Mouse (Mus musculus) G1E (cell line): ENCODE data around the gene Ppp4c.

Source experiments
- CTCF ChIP-seq: IDR thresholded peaks from 2 replicates; pipeline ENCODE4 v1.5.1; 2012; ENCODE audit warnings: low read depth, low read length, inconsistent platforms, mixed read lengths
- GATA1 ChIP-seq: IDR thresholded peaks from 2 replicates; pipeline ENCODE4 v1.6.1; 2012; ENCODE audit warnings: borderline replicate concordance, low read length, inconsistent platforms, mixed read lengths
- GATA2 ChIP-seq: IDR thresholded peaks from 2 replicates; pipeline ENCODE4 v1.6.1; 2012; ENCODE audit warnings: low read depth, low read length, inconsistent platforms, borderline replicate concordance
- POLR2AphosphoS5 ChIP-seq: IDR thresholded peaks from 2 replicates; pipeline ENCODE4 v1.6.1; 2012; ENCODE audit warnings: low read depth, low read length, inconsistent platforms; ENCODE audit not compliant: insufficient replicate concordance
- TAL1 ChIP-seq: conservative IDR thresholded peaks from 2 replicates; pipeline ENCODE4 v1.6.1; 2012; ENCODE audit warnings: low read depth, low read length, inconsistent platforms, mixed read lengths

DNA sequence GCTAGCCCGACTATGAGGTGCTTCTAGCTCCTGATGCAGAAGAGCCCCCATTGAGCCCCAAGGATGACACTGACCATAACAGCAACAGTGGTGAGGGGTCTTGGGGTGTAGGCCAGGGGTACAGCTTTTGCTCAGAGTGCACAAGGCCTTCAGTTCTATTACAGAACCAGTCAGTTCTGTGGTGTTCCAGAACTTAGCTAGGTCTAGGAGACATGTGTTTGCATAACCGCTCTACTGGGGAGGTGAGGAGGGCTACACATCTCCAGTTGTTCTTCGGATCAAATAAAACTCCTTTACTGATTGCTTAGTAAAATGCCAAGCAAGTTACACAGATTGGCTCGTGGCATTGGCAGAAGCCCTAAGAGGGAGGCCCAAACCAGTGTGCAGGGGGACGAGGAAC is 39.2 kb upstream of the Ppp4c start, which contains the start of gene 4930451I11Rik:
- TF ChIP-seq CTCF (no peak), TAL1 (no peak), POLR2AphosphoS5 (no peak), GATA2 (no peak), GATA1 (no peak)
